Mouse (Mus musculus): ENCODE measurements around the gene Armc8. TPM values are rescaled to one million over a fixed set of nuclear protein-coding genes. Genes with fewer than 3 reads are reported as not detected.
"Not testable (repeated sequence)": the region's sequence is repeated elsewhere in the genome, so short reads cannot be mapped to it uniquely, and the experiment has no call there.

Armc8 gene
- polyA plus RNA-seq (2012; rRNA removed): 52.8 and 56.7 TPM in 2 replicates

DNA sequence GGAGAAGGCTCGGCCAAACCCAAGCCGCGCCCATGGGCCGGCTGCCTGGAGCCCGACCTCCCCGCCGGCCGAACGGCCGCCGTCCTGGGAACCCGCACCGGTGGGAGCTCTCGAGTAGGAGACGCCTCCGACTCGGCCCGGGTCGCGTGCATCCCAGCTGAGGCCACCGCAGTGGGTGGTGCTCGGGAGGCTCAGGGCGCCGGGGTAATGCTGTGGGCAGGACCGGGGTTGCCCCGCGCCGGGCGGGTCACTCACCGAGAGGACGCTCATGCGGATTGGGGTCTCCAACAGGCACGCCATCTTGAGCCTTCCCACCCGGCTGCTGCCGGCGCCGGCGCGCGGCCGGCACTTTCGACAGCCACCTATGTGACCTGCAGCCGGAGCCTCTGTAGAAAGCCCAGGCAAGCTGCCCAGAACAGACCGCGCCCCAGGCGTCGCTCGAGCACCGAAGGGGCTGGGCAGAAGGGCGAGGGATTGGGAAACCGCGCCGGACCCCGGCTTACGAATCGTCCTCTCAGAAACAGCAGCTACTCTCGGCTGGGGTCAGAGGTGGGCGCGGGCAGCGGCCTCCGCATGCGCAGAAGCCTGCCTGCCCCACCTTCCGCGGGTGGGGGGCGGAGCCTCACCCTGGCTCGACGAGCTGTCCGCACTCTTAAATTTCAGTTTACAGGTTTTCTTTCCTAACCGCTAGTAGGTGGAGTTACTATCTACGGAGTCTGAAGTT is at the start of gene Armc8:
Gene Armc8 (minus strand): TSS at position 553 of the 724 bp plus-strand sequence.
- WGBS: 1% methylated on average over 70 of the region's 70 CpGs
- peak within 1 kb of the TSS; percentile 99 for H3K27ac ChIP-seq (ENCODE audit: insufficient read depth, low read length)
- no peak for TF ChIP-seq CTCF (IDR thresholded peaks at IDR 0.05; ENCODE audit: borderline replicate concordance, insufficient read depth, low read depth, low read length)
- TF ChIP-seq POLR2A (IDR thresholded peaks at IDR 0.05; ENCODE audit: borderline replicate concordance, insufficient read depth, low read length): peak; percentile 81; the same call in 1 of the 2 replicates
- H3K27me3 ChIP-seq (ENCODE audit: control insufficient read depth, insufficient read depth, low read length): no peaks in the 10 kb centered on the region
- peak within 1 kb of the TSS; percentile 99 for H3K4me3 ChIP-seq (replicated peaks; ENCODE audit: insufficient read depth, low read depth, low read length)
- H3K4me1 ChIP-seq (ENCODE audit: control insufficient read depth, insufficient read depth, low read length): no peaks in the 10 kb centered on the region
- DNase-seq: peak; percentile 90 to 92

DNA sequence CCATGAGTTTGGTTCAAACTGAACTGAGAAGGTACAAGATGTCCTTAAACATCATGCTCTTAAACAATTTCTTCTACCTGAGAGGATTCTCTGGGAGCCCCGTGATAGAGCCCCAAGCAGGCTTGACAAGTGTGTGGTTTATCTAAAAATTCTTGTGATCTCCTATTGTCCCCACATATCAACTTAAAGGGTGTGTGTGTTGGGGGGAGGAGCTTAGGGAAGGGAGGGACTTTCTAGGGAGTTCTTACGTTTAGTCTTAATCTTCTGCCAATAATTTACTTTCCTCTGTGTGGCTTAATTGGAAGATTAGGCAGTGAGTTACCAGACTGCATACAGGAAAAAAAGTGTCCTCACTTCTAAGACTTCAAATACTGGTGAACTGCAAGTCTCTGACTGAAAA is 43.5 kb upstream of the Armc8 start, which contains the start of gene A4gnt:
Gene A4gnt (plus strand): TSS at position 301 of the 400 bp plus-strand sequence.
- Histone ChIP-seq H3K4me3 (replicated peaks; ENCODE audit: insufficient read depth, low read depth, low read length) (no peak within 1 kb of the TSS), H3K4me1 (ENCODE audit: control insufficient read depth, insufficient read depth, low read length) (no peaks in the 10 kb centered on the region), H3K27me3 (ENCODE audit: control insufficient read depth, insufficient read depth, low read length) (no peaks in the 10 kb centered on the region; the same call in 1 of the 2 replicates), H3K27ac (ENCODE audit: insufficient read depth, low read length) (no peak within 1 kb of the TSS)
- 62% methylated on average over 2 of the region's 2 CpGs for WGBS
- DNase-seq: no peak
- TF ChIP-seq POLR2A (IDR thresholded peaks at IDR 0.05; ENCODE audit: borderline replicate concordance, insufficient read depth, low read length): no peak
- no peak for TF ChIP-seq CTCF (IDR thresholded peaks at IDR 0.05; ENCODE audit: borderline replicate concordance, insufficient read depth, low read depth, low read length)

DNA sequence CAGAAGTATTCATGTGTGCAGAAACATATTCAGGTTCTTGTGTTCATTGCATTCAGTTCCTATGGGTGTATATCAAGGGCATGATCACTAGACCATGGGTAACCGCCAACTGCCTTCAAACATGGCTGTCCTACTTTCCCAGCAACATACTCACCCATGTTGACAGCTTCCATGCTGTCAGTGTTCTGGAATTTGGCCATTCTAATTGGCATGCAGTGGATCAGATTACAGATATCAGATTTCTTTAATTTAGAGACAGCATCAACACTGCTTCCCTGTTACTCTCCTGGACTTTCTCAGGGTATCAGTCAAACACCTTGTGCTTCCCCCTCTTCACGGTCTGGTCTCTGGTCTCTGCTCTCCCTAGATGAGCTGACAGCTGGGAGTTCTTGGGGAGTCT is 34.9 kb upstream of the Armc8 start:
- no peaks in the 10 kb centered on the region for H3K27me3 ChIP-seq (ENCODE audit: control insufficient read depth, insufficient read depth, low read length)
- no peak overlapping the region for H3K27ac ChIP-seq (ENCODE audit: insufficient read depth, low read length)
- WGBS: 68% methylated on average over 2 of the region's 2 CpGs
- H3K4me3 ChIP-seq (replicated peaks; ENCODE audit: insufficient read depth, low read depth, low read length): no peak overlapping the region
- H3K4me1 ChIP-seq (ENCODE audit: control insufficient read depth, insufficient read depth, low read length): no peaks in the 10 kb centered on the region
- DNase-seq: no peak
- no peak for TF ChIP-seq POLR2A (IDR thresholded peaks at IDR 0.05; ENCODE audit: borderline replicate concordance, insufficient read depth, low read length)
- TF ChIP-seq CTCF (IDR thresholded peaks at IDR 0.05; ENCODE audit: borderline replicate concordance, insufficient read depth, low read depth, low read length): no peak

DNA sequence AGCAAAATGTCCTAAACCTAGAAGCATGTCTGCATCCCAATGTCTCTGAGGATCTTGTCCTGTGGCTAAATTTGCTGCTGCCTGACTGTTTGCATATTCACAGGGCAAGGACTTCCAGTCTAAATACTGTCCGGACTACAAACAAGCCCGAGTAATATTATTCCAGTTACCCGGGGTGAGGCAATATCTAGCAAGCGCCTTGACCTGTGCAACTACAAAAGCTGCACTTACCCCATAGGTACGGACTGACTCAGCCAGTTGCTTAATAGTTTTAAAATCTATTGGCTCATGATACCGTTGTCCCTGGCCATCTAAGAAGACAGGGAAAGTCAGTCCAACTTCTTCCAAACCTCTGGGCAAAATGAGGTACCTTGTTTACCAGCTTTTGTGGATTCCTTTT is 30.4 kb upstream of the Armc8 start:
- not testable (repeated sequence) for DNase-seq; H3K4me3 ChIP-seq (replicated peaks; ENCODE audit: insufficient read depth, low read depth, low read length); H3K4me1 ChIP-seq (ENCODE audit: control insufficient read depth, insufficient read depth, low read length); H3K27me3 ChIP-seq (ENCODE audit: control insufficient read depth, insufficient read depth, low read length); H3K27ac ChIP-seq (ENCODE audit: insufficient read depth, low read length)
- 94% methylated on average over 6 of the region's 6 CpGs for WGBS

DNA sequence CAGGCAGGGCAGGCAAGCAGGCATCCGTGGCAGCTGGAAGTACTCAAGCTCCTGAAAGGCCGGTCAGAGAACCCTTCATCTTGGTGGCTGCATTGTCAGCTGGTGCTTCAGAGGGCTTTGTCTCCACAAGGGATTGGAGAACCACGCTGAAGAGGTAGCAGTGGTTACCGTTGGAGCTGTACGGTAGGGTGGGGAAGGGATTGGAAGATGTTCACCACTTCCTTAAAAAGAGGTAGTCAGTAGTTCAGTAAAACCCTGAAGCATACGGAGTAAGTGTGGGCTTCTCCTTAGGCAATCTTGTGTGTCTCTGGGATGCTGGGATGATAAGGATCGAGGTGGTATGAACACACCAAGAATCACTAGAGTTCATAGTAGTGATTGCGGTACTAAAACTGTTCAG is 22.4 kb upstream of the Armc8 start:
- no peak for DNase-seq
- Histone ChIP-seq H3K27me3 (ENCODE audit: control insufficient read depth, insufficient read depth, low read length) (no peaks in the 10 kb centered on the region), H3K4me3 (replicated peaks; ENCODE audit: insufficient read depth, low read depth, low read length) (no peak overlapping the region), H3K27ac (ENCODE audit: insufficient read depth, low read length) (no peak overlapping the region), H3K4me1 (ENCODE audit: control insufficient read depth, insufficient read depth, low read length) (no peaks in the 10 kb centered on the region)
- WGBS: 74% methylated on average over 8 of the region's 8 CpGs
- TF ChIP-seq CTCF (IDR thresholded peaks at IDR 0.05; ENCODE audit: borderline replicate concordance, insufficient read depth, low read depth, low read length) (no peak), POLR2A (IDR thresholded peaks at IDR 0.05; ENCODE audit: borderline replicate concordance, insufficient read depth, low read length) (no peak)

DNA sequence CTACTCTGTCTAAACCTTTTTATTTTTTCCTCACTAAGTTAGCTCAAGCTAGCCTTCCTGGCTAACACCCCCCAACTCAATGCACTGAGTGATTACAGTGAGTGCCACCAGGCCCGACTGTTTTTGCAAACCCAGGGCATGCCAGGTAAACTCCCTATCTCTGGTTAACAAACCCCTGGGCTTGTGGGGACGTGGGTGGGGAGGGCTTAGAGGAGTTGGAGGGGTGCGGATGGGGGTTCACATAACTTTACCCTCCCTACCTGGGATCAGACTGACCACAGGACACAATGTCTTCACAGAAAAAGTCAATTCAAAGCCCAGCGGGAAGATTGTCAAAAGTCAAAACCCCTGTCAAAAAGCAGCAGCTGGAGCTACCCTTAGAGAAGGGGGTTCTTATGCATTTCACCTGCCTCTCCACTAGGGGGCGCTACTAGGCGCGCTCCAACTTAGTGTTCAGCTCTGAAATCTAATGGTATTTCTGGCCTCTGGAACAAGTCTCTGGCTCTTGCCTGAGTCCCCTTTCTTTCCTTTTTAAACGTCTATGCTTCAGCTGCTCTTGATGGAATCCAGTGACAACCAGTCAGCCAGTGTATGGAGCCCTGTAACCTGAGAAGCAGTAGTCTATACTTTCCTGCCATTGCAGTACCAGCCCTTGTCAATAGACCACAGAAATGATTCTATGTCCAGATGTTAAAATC is 19.0 kb upstream of the Armc8 start:
- Histone ChIP-seq H3K4me1 (ENCODE audit: control insufficient read depth, insufficient read depth, low read length) (no peaks in the 10 kb centered on the region), H3K27me3 (ENCODE audit: control insufficient read depth, insufficient read depth, low read length) (no peaks in the 10 kb centered on the region), H3K4me3 (replicated peaks; ENCODE audit: insufficient read depth, low read depth, low read length) (no peak overlapping the region), H3K27ac (ENCODE audit: insufficient read depth, low read length) (no peak overlapping the region)
- TF ChIP-seq POLR2A (IDR thresholded peaks at IDR 0.05; ENCODE audit: borderline replicate concordance, insufficient read depth, low read length) (no peak), CTCF (IDR thresholded peaks at IDR 0.05; ENCODE audit: borderline replicate concordance, insufficient read depth, low read depth, low read length) (peak; percentile 76)
- DNase-seq: peak; percentile 33 to 58
- 26% methylated on average over 8 of the region's 8 CpGs for WGBS

DNA sequence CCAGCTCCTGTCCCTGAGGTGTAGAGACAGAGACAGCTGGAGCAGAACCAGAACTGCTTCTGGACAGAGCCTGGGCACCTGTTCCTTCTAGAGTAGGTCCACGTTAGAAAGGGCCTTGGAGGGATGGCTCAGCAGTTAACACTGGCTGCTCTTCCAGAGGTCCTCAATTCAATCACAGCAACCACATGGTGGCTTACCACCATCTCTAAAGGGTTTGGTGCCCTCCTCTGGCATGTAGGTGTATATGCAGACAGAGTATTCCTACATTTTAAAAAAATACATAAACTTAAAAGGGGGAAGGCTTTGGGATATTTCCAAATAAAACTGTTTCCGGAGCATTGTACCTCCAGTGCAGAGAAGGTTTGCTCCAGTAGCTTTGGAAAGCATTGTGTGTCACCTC is 12.0 kb upstream of the Armc8 start:
- H3K27ac ChIP-seq (ENCODE audit: insufficient read depth, low read length): no peak overlapping the region
- H3K4me1 ChIP-seq (ENCODE audit: control insufficient read depth, insufficient read depth, low read length): no peaks in the 10 kb centered on the region
- WGBS: 19% methylated on average over 2 of the region's 2 CpGs
- TF ChIP-seq CTCF (IDR thresholded peaks at IDR 0.05; ENCODE audit: borderline replicate concordance, insufficient read depth, low read depth, low read length) (peak; percentile 42; the same call in 1 of the 2 replicates), POLR2A (IDR thresholded peaks at IDR 0.05; ENCODE audit: borderline replicate concordance, insufficient read depth, low read length) (no peak)
- DNase-seq: peak in 1 of 2 experiments; percentile 29
- H3K27me3 ChIP-seq (ENCODE audit: control insufficient read depth, insufficient read depth, low read length): no peaks in the 10 kb centered on the region
- H3K4me3 ChIP-seq (replicated peaks; ENCODE audit: insufficient read depth, low read depth, low read length): no peak overlapping the region
